Mouse (Mus musculus): ENCODE results near the gene Bpifb6.

DNA sequence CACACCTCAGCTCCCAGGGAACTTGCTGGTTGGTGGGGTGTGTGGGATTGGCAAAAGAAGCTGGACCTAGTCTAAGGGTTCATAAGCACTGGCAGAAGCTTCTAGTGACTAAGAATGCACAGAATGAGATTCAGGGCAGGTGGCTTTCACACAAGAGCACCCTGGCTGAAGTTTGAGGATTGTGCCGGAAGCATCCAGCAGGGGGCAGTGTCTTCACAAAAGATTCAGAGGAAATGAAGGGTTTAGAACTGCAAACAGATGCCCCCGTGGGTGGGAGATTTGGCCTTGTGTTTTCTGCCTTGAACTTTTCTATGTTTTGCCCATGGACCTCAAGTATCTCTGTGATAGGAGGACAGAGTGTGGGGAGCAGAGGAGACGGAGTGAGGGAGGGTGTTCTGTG is 43.3 kb downstream of the Bpifb6 start:
- no peak for TF ChIP-seq POLR2A (IDR thresholded peaks at IDR 0.05; ENCODE audit: low read depth, low read length)
- peak; percentile 66; the same call in 1 of the 2 replicates for TF ChIP-seq CTCF (IDR thresholded peaks at IDR 0.05; ENCODE audit: extremely low read depth, insufficient read depth, insufficient read length, insufficient replicate concordance)
